Mouse (Mus musculus): Measurements from ENCODE around the gene Osbpl3. TPM values are rescaled to one million over a fixed set of nuclear protein-coding genes. Genes with fewer than 3 reads are reported as not detected.

The Osbpl3 gene
- polyA plus RNA-seq, 1 experiment from 2014 or later, result 17.0 TPM

GRCm38 (mm10) chr6:50294128-50294527 is 161.9 kb downstream of the Osbpl3 start:
- no peak overlapping the region for H3K27ac ChIP-seq (ENCODE audit: low read depth, low read length)
- 27% methylated on average over 1 of the region's 1 CpGs for WGBS
- no peak overlapping the region for H3K9ac ChIP-seq (ENCODE audit: low read depth, low read length)
- H3K9me3 ChIP-seq (ENCODE audit: control insufficient read depth, low read length), result no peaks in the 10 kb centered on the region
- no peak overlapping the region for H3K4me3 ChIP-seq (ENCODE audit: low read length)
- no peaks in the 10 kb centered on the region for H3K4me1 ChIP-seq (ENCODE audit: control insufficient read depth, insufficient read depth, low read length)
- peak; percentile 71 for ATAC-seq (ENCODE audit: low FRiP score, low TSS enrichment)
- H3K27me3 ChIP-seq (ENCODE audit: control insufficient read depth, insufficient read depth, low read length), result no peaks in the 10 kb centered on the region
- no peak overlapping the region for H3K4me2 ChIP-seq (replicated peaks; ENCODE audit: low read depth, low read length)
- H3K36me3 ChIP-seq (ENCODE audit: control insufficient read depth, insufficient read depth, low read length), result no peaks in the 10 kb centered on the region

- H3K4me1 ChIP-seq (ENCODE audit: control insufficient read depth, insufficient read depth, low read length), result no peaks in the 10 kb centered on the region
- no peak overlapping the region for H3K4me2 ChIP-seq (replicated peaks; ENCODE audit: low read depth, low read length)
- no peaks in the 10 kb centered on the region for H3K36me3 ChIP-seq (ENCODE audit: control insufficient read depth, insufficient read depth, low read length)
- no peaks in the 10 kb centered on the region for H3K9me3 ChIP-seq (ENCODE audit: control insufficient read depth, low read length)
- no peak overlapping the region for H3K9ac ChIP-seq (ENCODE audit: low read depth, low read length)
- WGBS, result 82% methylated on average over 4 of the region's 4 CpGs
- no peak overlapping the region for H3K27ac ChIP-seq (ENCODE audit: low read depth, low read length)
- ATAC-seq (ENCODE audit: low FRiP score, low TSS enrichment), result no peak
- no peaks in the 10 kb centered on the region for H3K27me3 ChIP-seq (ENCODE audit: control insufficient read depth, insufficient read depth, low read length)
- no peak overlapping the region for H3K4me3 ChIP-seq (ENCODE audit: low read length)
Measured at GRCm38 (mm10) chr6:50291650-50292049, 164.4 kb downstream of the Osbpl3 start.

- no peak for ATAC-seq (ENCODE audit: low FRiP score, low TSS enrichment)
- H3K4me1 ChIP-seq (ENCODE audit: control insufficient read depth, insufficient read depth, low read length), result no peaks in the 10 kb centered on the region
- H3K36me3 ChIP-seq (ENCODE audit: control insufficient read depth, insufficient read depth, low read length), result no peaks in the 10 kb centered on the region
- H3K9me3 ChIP-seq (ENCODE audit: control insufficient read depth, low read length), result 0 out of 2 replicates have a peak, but pooled peaks cover 3% of the 10 kb centered on the region
- H3K4me2 ChIP-seq (replicated peaks; ENCODE audit: low read depth, low read length), result no peak overlapping the region
- no peak overlapping the region for H3K4me3 ChIP-seq (ENCODE audit: low read length)
- whole genome bisulfite sequencing, result 94% methylated on average over 3 of the region's 3 CpGs
- no peak overlapping the region for H3K9ac ChIP-seq (ENCODE audit: low read depth, low read length)
- H3K27ac ChIP-seq (ENCODE audit: low read depth, low read length), result no peak overlapping the region
- no peaks in the 10 kb centered on the region for H3K27me3 ChIP-seq (ENCODE audit: control insufficient read depth, insufficient read depth, low read length)
Measured at GRCm38 (mm10) chr6:50286881-50287280, 169.1 kb downstream of the Osbpl3 start.

GRCm38 (mm10) chr6:50279642-50280041 is 176.4 kb downstream of the Osbpl3 start:
- Histone ChIP-seq H3K9ac (ENCODE audit: low read depth, low read length) (no peak overlapping the region), H3K27me3 (ENCODE audit: control insufficient read depth, insufficient read depth, low read length) (no peaks in the 10 kb centered on the region), H3K4me3 (ENCODE audit: low read length) (no peak overlapping the region), H3K27ac (ENCODE audit: low read depth, low read length) (no peak overlapping the region), H3K4me2 (replicated peaks; ENCODE audit: low read depth, low read length) (no peak overlapping the region), H3K4me1 (ENCODE audit: control insufficient read depth, insufficient read depth, low read length) (no peaks in the 10 kb centered on the region), H3K36me3 (ENCODE audit: control insufficient read depth, insufficient read depth, low read length) (no peaks in the 10 kb centered on the region), H3K9me3 (ENCODE audit: control insufficient read depth, low read length) (no peaks in the 10 kb centered on the region)
- WGBS, result 89% methylated on average over 7 of the region's 7 CpGs
- ATAC-seq (ENCODE audit: low FRiP score, low TSS enrichment), result no peak

- Histone ChIP-seq H3K36me3 (ENCODE audit: control insufficient read depth, insufficient read depth, low read length) (no peaks in the 10 kb centered on the region), H3K9ac (ENCODE audit: low read depth, low read length) (no peak overlapping the region), H3K27me3 (ENCODE audit: control insufficient read depth, insufficient read depth, low read length) (no peaks in the 10 kb centered on the region), H3K4me3 (ENCODE audit: low read length) (no peak overlapping the region), H3K27ac (ENCODE audit: low read depth, low read length) (no peak overlapping the region), H3K9me3 (ENCODE audit: control insufficient read depth, low read length) (no peaks in the 10 kb centered on the region), H3K4me1 (ENCODE audit: control insufficient read depth, insufficient read depth, low read length) (no peaks in the 10 kb centered on the region), H3K4me2 (replicated peaks; ENCODE audit: low read depth, low read length) (no peak overlapping the region)
- no peak for ATAC-seq (ENCODE audit: low FRiP score, low TSS enrichment)
- WGBS, result 82% methylated on average over 4 of the region's 4 CpGs
Measured at GRCm38 (mm10) chr6:50273947-50274346, 182.1 kb downstream of the Osbpl3 start.

GRCm38 (mm10) chr6:50273416-50273815 is 182.6 kb downstream of the Osbpl3 start:
- 81% methylated on average over 1 of the region's 1 CpGs for WGBS
- Histone ChIP-seq H3K4me3 (ENCODE audit: low read length) (no peak overlapping the region), H3K36me3 (ENCODE audit: control insufficient read depth, insufficient read depth, low read length) (no peaks in the 10 kb centered on the region), H3K27ac (ENCODE audit: low read depth, low read length) (no peak overlapping the region), H3K27me3 (ENCODE audit: control insufficient read depth, insufficient read depth, low read length) (no peaks in the 10 kb centered on the region), H3K9ac (ENCODE audit: low read depth, low read length) (no peak overlapping the region), H3K4me2 (replicated peaks; ENCODE audit: low read depth, low read length) (no peak overlapping the region), H3K9me3 (ENCODE audit: control insufficient read depth, low read length) (no peaks in the 10 kb centered on the region), H3K4me1 (ENCODE audit: control insufficient read depth, insufficient read depth, low read length) (no peaks in the 10 kb centered on the region)
- ATAC-seq (ENCODE audit: low FRiP score, low TSS enrichment), result no peak

- no peaks in the 10 kb centered on the region for H3K27me3 ChIP-seq (ENCODE audit: control insufficient read depth, insufficient read depth, low read length)
- H3K4me3 ChIP-seq (ENCODE audit: low read length), result no peak within 1 kb of the TSS
- H3K9me3 ChIP-seq (ENCODE audit: control insufficient read depth, low read length), result no peaks in the 10 kb centered on the region
- 75% methylated on average over 6 of the region's 6 CpGs for WGBS
- peaks cover 13% of the 10 kb centered on the region for H3K4me1 ChIP-seq (ENCODE audit: control insufficient read depth, insufficient read depth, low read length)
- H3K27ac ChIP-seq (ENCODE audit: low read depth, low read length), result no peak within 1 kb of the TSS
- no peaks in the 10 kb centered on the region for H3K36me3 ChIP-seq (ENCODE audit: control insufficient read depth, insufficient read depth, low read length)
- no peak for ATAC-seq (ENCODE audit: low FRiP score, low TSS enrichment)
- H3K9ac ChIP-seq (ENCODE audit: low read depth, low read length), result no peak within 1 kb of the TSS
- no peak within 1 kb of the TSS for H3K4me2 ChIP-seq (replicated peaks; ENCODE audit: low read depth, low read length)
Measured at GRCm38 (mm10) chr6:50263670-50264069, 192.3 kb downstream of the Osbpl3 start, which contains the start of gene Gsdme. Gsdme (minus strand) TSS chr6:50263862.

GRCm38 (mm10) chr6:50262310-50262709 is 193.7 kb downstream of the Osbpl3 start:
- ATAC-seq (ENCODE audit: low FRiP score, low TSS enrichment), result peak; percentile 38; the same call in 1 of the 2 replicates
- no peaks in the 10 kb centered on the region for H3K36me3 ChIP-seq (ENCODE audit: control insufficient read depth, insufficient read depth, low read length)
- H3K4me3 ChIP-seq (ENCODE audit: low read length), result peak overlapping the region; percentile 39; the same call in 1 of the 2 replicates
- 27% methylated on average over 7 of the region's 7 CpGs for whole genome bisulfite sequencing
- H3K4me2 ChIP-seq (replicated peaks; ENCODE audit: low read depth, low read length), result peak overlapping the region; percentile 75
- H3K4me1 ChIP-seq (ENCODE audit: control insufficient read depth, insufficient read depth, low read length), result peaks cover 13% of the 10 kb centered on the region
- peak overlapping the region; percentile 49; the same call in 1 of the 2 replicates for H3K9ac ChIP-seq (ENCODE audit: low read depth, low read length)
- no peak overlapping the region for H3K27ac ChIP-seq (ENCODE audit: low read depth, low read length)
- no peaks in the 10 kb centered on the region for H3K27me3 ChIP-seq (ENCODE audit: control insufficient read depth, insufficient read depth, low read length)
- H3K9me3 ChIP-seq (ENCODE audit: control insufficient read depth, low read length), result no peaks in the 10 kb centered on the region

GRCm38 (mm10) chr6:50261922-50262261 is 194.1 kb downstream of the Osbpl3 start:
- WGBS, result 0% methylated on average over 6 of the region's 6 CpGs
- Histone ChIP-seq H3K4me2 (replicated peaks; ENCODE audit: low read depth, low read length) (peak overlapping the region; percentile 75), H3K9ac (ENCODE audit: low read depth, low read length) (peak overlapping the region; percentile 49), H3K4me3 (ENCODE audit: low read length) (peak overlapping the region; percentile 39), H3K36me3 (ENCODE audit: control insufficient read depth, insufficient read depth, low read length) (no peaks in the 10 kb centered on the region), H3K4me1 (ENCODE audit: control insufficient read depth, insufficient read depth, low read length) (peaks cover 13% of the 10 kb centered on the region), H3K27ac (ENCODE audit: low read depth, low read length) (no peak overlapping the region), H3K27me3 (ENCODE audit: control insufficient read depth, insufficient read depth, low read length) (no peaks in the 10 kb centered on the region), H3K9me3 (ENCODE audit: control insufficient read depth, low read length) (no peaks in the 10 kb centered on the region)
- peak; percentile 63 for ATAC-seq (ENCODE audit: low FRiP score, low TSS enrichment)

Data from kidney, embryonic 14.5 days (tissue).